Mouse (Mus musculus) brain, embryonic 14.5 days (tissue): Measurements from ENCODE around the gene Sel1l2.

Source experiments
- CTCF ChIP-seq: fragments of 200-500 bp; IDR thresholded peaks from 2 replicates; pipeline ENCODE4 v1.5.1; 2012; ENCODE audit warnings: inconsistent platforms, mild to moderate bottlenecking, moderate library complexity, borderline replicate concordance; ENCODE audit not compliant: insufficient read depth, insufficient read length; ENCODE audit errors: extremely low read depth
- POLR2A ChIP-seq: fragments of 200-500 bp; IDR thresholded peaks from 2 replicates; pipeline ENCODE4 v1.6.1; 2012; ENCODE audit warnings: mild to moderate bottlenecking, inconsistent platforms, borderline replicate concordance; ENCODE audit not compliant: poor library complexity, insufficient read depth, insufficient read length, severe bottlenecking; ENCODE audit errors: extremely low read depth

DNA sequence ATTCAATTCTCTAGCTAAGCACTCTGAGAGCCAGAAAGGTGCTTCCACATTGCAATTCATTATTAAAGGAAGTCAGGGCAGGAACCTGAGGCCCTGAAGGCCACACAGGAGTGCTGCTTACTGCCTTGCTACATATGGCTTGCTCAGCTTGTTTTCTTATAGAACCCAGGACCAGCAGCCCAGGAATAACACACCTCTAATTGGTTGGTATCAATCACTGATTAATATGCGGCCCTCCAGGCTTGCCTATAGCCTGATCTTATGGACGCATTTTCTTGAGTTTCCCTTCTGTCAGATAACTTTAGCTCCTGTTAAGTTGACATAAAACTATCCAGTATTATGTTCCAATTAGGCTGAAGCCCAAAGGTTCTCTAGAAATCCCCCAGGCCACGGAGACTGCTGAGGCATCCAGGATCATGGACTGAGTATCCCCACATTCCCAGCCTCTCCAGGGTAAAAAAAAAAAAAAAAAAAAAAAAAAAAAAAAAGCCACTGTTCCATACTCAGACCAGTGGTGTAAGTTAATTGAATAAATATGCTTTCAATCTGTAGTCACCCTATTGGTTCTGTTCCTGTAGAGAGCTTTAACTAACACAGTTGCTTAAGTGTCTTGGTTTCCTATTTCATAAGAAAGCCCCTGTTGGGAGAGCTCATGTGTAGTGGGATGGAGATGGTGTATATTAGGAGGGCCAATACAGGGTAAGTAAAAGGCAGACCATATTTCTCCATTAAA is 86.4 kb downstream of the Sel1l2 start:
- TF ChIP-seq CTCF (no peak), POLR2A (no peak)
